Mouse (Mus musculus) kidney, postnatal 0 days (tissue): ENCODE data around the gene Epp13. TPM values are rescaled to one million over a fixed set of nuclear protein-coding genes. Genes with fewer than 3 reads are reported as not detected.
"Not testable (repeated sequence)": the region's sequence is repeated elsewhere in the genome, so short reads cannot be mapped to it uniquely, and the experiment has no call there.

Experiments
- ATAC-seq: fragments of 200-750 bp; cut with Nextera tagmentation; replicated peaks from 2 replicates; pipeline ENCODE4 v1.8.0; 2017; ENCODE audit warnings: low read depth, moderate number of reproducible peaks, moderate TSS enrichment, moderate library complexity; ENCODE audit not compliant: low FRiP score
- DNase-seq: peaks from one replicate; pipeline ENCODE4 v3.0.0-alpha.2; 2016; ENCODE audit warnings: low spot score
- H3K27ac ChIP-seq: fragments of 300-500 bp; sonication (generic); 2 replicates; pipeline ENCODE4 v1.5.1; 2014; ENCODE audit warnings: mild to moderate bottlenecking
- H3K27me3 ChIP-seq: fragments of 300-500 bp; sonication (generic); 2 replicates; pipeline ENCODE4 v1.6.1; 2014; ENCODE audit warnings: low read length, mixed read lengths; ENCODE audit not compliant: insufficient read depth
- H3K36me3 ChIP-seq: fragments of 300-500 bp; sonication (generic); 2 replicates; pipeline ENCODE4 v1.6.1; 2014; ENCODE audit warnings: low read length, mixed read lengths; ENCODE audit not compliant: insufficient read depth
- H3K4me1 ChIP-seq: fragments of 300-500 bp; sonication (generic); replicated peaks from 2 replicates; pipeline ENCODE4 v1.6.1; 2014; ENCODE audit warnings: antibody characterized with exemption, low read length, mixed read lengths; ENCODE audit not compliant: insufficient read depth
- H3K4me2 ChIP-seq: fragments of 300-500 bp; sonication (generic); 2 replicates; pipeline ENCODE4 v1.6.1; 2014; ENCODE audit warnings: mild to moderate bottlenecking, low read length, moderate library complexity, mixed read lengths
- H3K4me3 ChIP-seq: fragments of 300-500 bp; sonication (generic); replicated peaks from 2 replicates; pipeline ENCODE4 v1.5.1; 2014; ENCODE audit warnings: low read depth, low read length
- H3K9ac ChIP-seq: fragments of 300-500 bp; sonication (generic); 2 replicates; pipeline ENCODE4 v1.6.1; 2014; ENCODE audit warnings: low read depth, low read length
- H3K9me3 ChIP-seq: fragments of 300-500 bp; sonication (generic); replicated peaks from 2 replicates; pipeline ENCODE4 v1.6.1; 2016; ENCODE audit warnings: low read length, inconsistent platforms, mixed read lengths
- CTCF ChIP-seq: IDR thresholded peaks from 2 replicates; pipeline ENCODE4 v1.5.1; 2016; ENCODE audit warnings: antibody characterized with exemption, low read depth, mild to moderate bottlenecking, moderate library complexity
- WGBS: fragments of 180-500 bp; shearing (Covaris S2); extraction: QIAGEN DNeasy Blood & Tissue Kit; methylation state at CpG from one replicate; pipeline ENCODE4 v1.1.7; 2014; 5-methylcytosine and 5-hydroxymethylcytosine counted together
- polyA plus RNA-seq: library from polyadenylated mRNA; unstranded; fragments of >200 nt; fragmentation: Nextera tagmentation; extraction: Ambion mirVana; gene quantifications from 2 replicates; pipeline ENCODE4 v1.2.1, GENCODE M21; 2015

Epp13 gene
- polyA plus RNA-seq, result not detected in 2 replicates

- Histone ChIP-seq H3K9ac (no peak within 1 kb of the TSS), H3K4me1 (no peaks in the 10 kb centered on the region), H3K27ac (no peak within 1 kb of the TSS), H3K27me3 (no peaks in the 10 kb centered on the region), H3K4me3 (no peak within 1 kb of the TSS), H3K4me2 (no peak within 1 kb of the TSS), H3K9me3 (no peaks in the 10 kb centered on the region), H3K36me3 (no peaks in the 10 kb centered on the region)
- ATAC-seq (no peak), DNase-seq (no peak)
- 79% methylated on average over 6 of the region's 6 CpGs for WGBS
- no peak for TF ChIP-seq CTCF
Observed at GRCm38 (mm10) chr7:6252410-6252809, at the start of gene Epp13. TSS of gene Epp13 (plus strand) at chr7:6252710.

GRCm38 (mm10) chr7:6204200-6204599 is 48.3 kb upstream of the Epp13 start:
- ATAC-seq (no peak), DNase-seq (no peak)
- no peaks in the 10 kb centered on the region for H3K36me3 ChIP-seq
- no peaks in the 10 kb centered on the region for H3K4me1 ChIP-seq
- WGBS, result 67% methylated on average over 3 of the region's 3 CpGs
- no peak overlapping the region for H3K9ac ChIP-seq
- no peak overlapping the region for H3K27ac ChIP-seq
- H3K4me2 ChIP-seq, result no peak overlapping the region
- no peaks in the 10 kb centered on the region for H3K9me3 ChIP-seq
- no peak for TF ChIP-seq CTCF
- H3K27me3 ChIP-seq, result no peaks in the 10 kb centered on the region
- no peak overlapping the region for H3K4me3 ChIP-seq

- 42% methylated on average over 5 of the region's 5 CpGs for WGBS
- no peak overlapping the region for H3K27ac ChIP-seq
- H3K4me2 ChIP-seq, result no peak overlapping the region
- H3K4me3 ChIP-seq, result no peak overlapping the region
- H3K9ac ChIP-seq, result no peak overlapping the region
- H3K36me3 ChIP-seq, result no peaks in the 10 kb centered on the region
- no peaks in the 10 kb centered on the region for H3K4me1 ChIP-seq
- no peaks in the 10 kb centered on the region for H3K9me3 ChIP-seq
- H3K27me3 ChIP-seq, result no peaks in the 10 kb centered on the region
- TF ChIP-seq CTCF, result peak; percentile 42; the same call in 1 of the 2 replicates
- no peak for ATAC-seq
- no peak for DNase-seq
Observed at GRCm38 (mm10) chr7:6213144-6213543, 39.4 kb upstream of the Epp13 start.

- not testable (repeated sequence) for H3K9me3 ChIP-seq, DNase-seq, H3K36me3 ChIP-seq, H3K27me3 ChIP-seq, H3K4me1 ChIP-seq, H3K4me3 ChIP-seq, H3K27ac ChIP-seq, H3K4me2 ChIP-seq, H3K9ac ChIP-seq, ATAC-seq
- 75% methylated on average over 3 of the region's 4 CpGs for WGBS
Observed at GRCm38 (mm10) chr7:6214691-6215090, 37.8 kb upstream of the Epp13 start.

GRCm38 (mm10) chr7:6220147-6220546 is 32.4 kb upstream of the Epp13 start:
- Histone ChIP-seq H3K4me2 (no peak overlapping the region), H3K4me1 (no peaks in the 10 kb centered on the region), H3K9ac (no peak overlapping the region), H3K27me3 (no peaks in the 10 kb centered on the region), H3K36me3 (no peaks in the 10 kb centered on the region), H3K9me3 (no peaks in the 10 kb centered on the region), H3K27ac (no peak overlapping the region), H3K4me3 (no peak overlapping the region)
- DNase-seq (no peak), ATAC-seq (no peak)
- no peak for TF ChIP-seq CTCF
- WGBS, result 55% methylated on average over 3 of the region's 3 CpGs

- Histone ChIP-seq H3K4me2 (no peak within 1 kb of the TSS), H3K4me3 (no peak within 1 kb of the TSS), H3K9ac (no peak within 1 kb of the TSS), H3K9me3 (no peaks in the 10 kb centered on the region), H3K27me3 (no peaks in the 10 kb centered on the region), H3K27ac (no peak within 1 kb of the TSS), H3K36me3 (no peaks in the 10 kb centered on the region), H3K4me1 (no peaks in the 10 kb centered on the region)
- 90% methylated on average over 12 of the region's 12 CpGs for WGBS
- ATAC-seq (no peak), DNase-seq (no peak)
- TF ChIP-seq CTCF, result no peak
Observed at GRCm38 (mm10) chr7:6221978-6222377, 30.5 kb upstream of the Epp13 start, which contains the start of gene Zscan5b. TSS of gene Zscan5b (plus strand) at chr7:6222278.

- H3K27ac ChIP-seq, H3K4me2 ChIP-seq, ATAC-seq, H3K4me3 ChIP-seq, H3K9me3 ChIP-seq, H3K36me3 ChIP-seq, H3K27me3 ChIP-seq, H3K4me1 ChIP-seq, H3K9ac ChIP-seq: not testable (repeated sequence)
- TF ChIP-seq CTCF, result peak; percentile 35; the same call in 1 of the 2 replicates
- DNase-seq, result peak; percentile 14
- 57% methylated on average over 8 of the region's 8 CpGs for WGBS
Observed at GRCm38 (mm10) chr7:6228491-6228890, 24.0 kb upstream of the Epp13 start.
